Mouse (Mus musculus): ENCODE data around the gene Prelp. TPM values are rescaled to one million over a fixed set of nuclear protein-coding genes. Genes with fewer than 3 reads are reported as not detected.

The Prelp gene
- total RNA-seq, 1 experiment: not detected

DNA sequence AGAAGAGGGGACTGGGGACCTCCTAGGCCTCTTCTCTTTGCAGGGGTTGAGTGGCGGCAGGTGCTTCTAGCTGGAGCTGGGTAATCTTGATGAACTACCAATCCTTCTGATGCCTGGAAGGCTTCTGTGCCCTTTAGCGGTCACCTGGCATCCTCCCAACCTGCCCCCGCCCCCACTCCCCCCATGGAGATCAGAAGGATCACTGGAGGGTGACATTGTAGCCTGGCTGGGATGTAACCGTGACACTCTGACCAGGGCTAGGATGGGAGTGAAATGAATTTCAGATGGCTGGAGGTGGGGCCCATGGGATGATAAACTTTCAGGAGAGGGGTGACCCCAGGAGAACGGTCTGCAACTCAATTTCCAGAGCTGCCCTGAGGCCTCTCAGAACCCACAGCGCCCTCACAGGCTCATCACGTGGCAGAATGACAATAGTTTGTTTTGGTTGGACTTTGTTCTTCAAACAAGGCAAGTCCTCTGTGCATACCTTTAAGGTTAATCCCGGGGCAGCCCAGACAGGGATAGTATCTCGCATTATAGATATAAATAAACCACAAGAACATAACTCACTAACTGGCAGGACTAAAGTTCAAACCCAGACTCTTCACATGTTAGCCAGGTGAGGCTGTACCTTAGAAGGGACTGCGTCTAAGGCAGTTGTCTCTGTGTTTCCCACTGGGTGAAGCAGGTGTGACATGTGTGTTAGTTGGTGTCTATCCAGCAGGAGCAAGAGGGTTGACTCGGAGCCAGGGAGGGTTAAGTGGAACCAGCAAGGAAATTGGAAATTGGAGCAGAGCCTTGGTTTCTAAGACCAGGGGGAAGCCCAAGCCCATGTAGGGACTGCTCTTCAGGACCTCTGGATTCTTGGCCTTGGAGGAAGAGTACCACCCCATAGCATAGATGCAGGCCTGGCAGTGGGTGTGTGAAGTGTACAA lies 38.7 kb downstream of the Prelp start:
- H3K36me3 ChIP-seq (ENCODE audit: control insufficient read depth, insufficient read depth, low read length, poor library complexity, severe bottlenecking): no peaks in the 10 kb centered on the region
- DNase-seq (ENCODE audit: low read depth, low spot score): no peak
- H3K4me3 ChIP-seq (ENCODE audit: insufficient read depth in 1 of 2, low read depth in 1 of 2, low read length in 2 of 2, poor library complexity in 1 of 2, severe bottlenecking in 1 of 2): no peak overlapping the region
- in situ Hi-C loops (cut with MboI; ENCODE audit: low sequenced_read_pairs in 2 of 2, unreplicated experiment in 2 of 2): no loop called here
- H3K27ac ChIP-seq (ENCODE audit: insufficient read depth, low read depth, low read length, poor library complexity, severe bottlenecking): no peak overlapping the region
- H3K4me1 ChIP-seq (ENCODE audit: control insufficient read depth in 2 of 2, insufficient read depth in 2 of 2, low read length in 2 of 2, poor library complexity in 1 of 2): peaks cover 2 to 12% of the 10 kb centered on the region in 2 experiments; a peak in 2 of 4 replicates
- H3K9me3 ChIP-seq (ENCODE audit: control insufficient read depth, insufficient read depth, low read depth, low read length): no peaks in the 10 kb centered on the region
- TF ChIP-seq ZC3H11A (IDR thresholded peaks at IDR 0.05; ENCODE audit: borderline replicate concordance, low read depth, low read length): no peak
- TF ChIP-seq ZNF384 (IDR thresholded peaks at IDR 0.05; ENCODE audit: low read depth, low read length): no peak
- TF ChIP-seq CHD2 (IDR thresholded peaks at IDR 0.05; ENCODE audit: low read depth, low read length): no peak
- TF ChIP-seq HCFC1 (IDR thresholded peaks at IDR 0.05; ENCODE audit: borderline replicate concordance, insufficient read depth, low read length): no peak
- no peak for TF ChIP-seq MAFK (IDR thresholded peaks at IDR 0.05; ENCODE audit: insufficient read depth, low read depth, low read length)
- H3K9ac ChIP-seq (ENCODE audit: insufficient read depth, low read depth, low read length, poor library complexity, severe bottlenecking): no peak overlapping the region

DNA sequence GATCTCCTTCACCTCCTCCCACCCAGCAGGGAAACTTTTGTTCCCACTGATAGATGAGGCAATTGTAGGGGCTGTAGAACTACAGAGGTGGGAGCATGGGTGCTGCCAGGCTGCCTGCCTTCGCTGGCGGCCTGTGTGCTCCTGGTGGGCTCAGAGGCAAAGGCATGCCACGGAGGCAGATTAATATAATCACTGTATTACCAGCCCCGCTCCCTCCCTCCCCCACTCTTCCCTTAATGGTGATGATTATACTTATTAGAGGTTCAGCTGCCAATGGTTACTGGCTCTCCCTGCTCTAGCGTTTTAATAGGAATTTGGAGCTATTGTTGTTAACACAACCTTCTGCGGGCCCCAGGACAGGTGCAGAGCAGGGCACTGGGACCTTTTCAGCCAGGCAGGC lies 39.4 kb downstream of the Prelp start:
- no peak for DNase-seq (ENCODE audit: low read depth, low spot score)
- Histone ChIP-seq H3K9ac (ENCODE audit: insufficient read depth, low read depth, low read length, poor library complexity, severe bottlenecking) (no peak overlapping the region), H3K36me3 (ENCODE audit: control insufficient read depth, insufficient read depth, low read length, poor library complexity, severe bottlenecking) (no peaks in the 10 kb centered on the region), H3K4me3 (ENCODE audit: insufficient read depth in 1 of 2, low read depth in 1 of 2, low read length in 2 of 2, poor library complexity in 1 of 2, severe bottlenecking in 1 of 2) (no peak overlapping the region), H3K27ac (ENCODE audit: insufficient read depth, low read depth, low read length, poor library complexity, severe bottlenecking) (no peak overlapping the region), H3K9me3 (ENCODE audit: control insufficient read depth, insufficient read depth, low read depth, low read length) (no peaks in the 10 kb centered on the region), H3K4me1 (ENCODE audit: control insufficient read depth in 2 of 2, insufficient read depth in 2 of 2, low read length in 2 of 2, poor library complexity in 1 of 2) (peaks cover 2 to 5% of the 10 kb centered on the region in 2 experiments; a peak in 2 of 4 replicates)
- in situ Hi-C loops (cut with MboI; ENCODE audit: low sequenced_read_pairs in 2 of 2, unreplicated experiment in 2 of 2): no loop called here
- TF ChIP-seq MAFK (IDR thresholded peaks at IDR 0.05; ENCODE audit: insufficient read depth, low read depth, low read length) (no peak), HCFC1 (IDR thresholded peaks at IDR 0.05; ENCODE audit: borderline replicate concordance, insufficient read depth, low read length) (no peak), ZNF384 (IDR thresholded peaks at IDR 0.05; ENCODE audit: low read depth, low read length) (no peak), ZC3H11A (IDR thresholded peaks at IDR 0.05; ENCODE audit: borderline replicate concordance, low read depth, low read length) (no peak), CHD2 (IDR thresholded peaks at IDR 0.05; ENCODE audit: low read depth, low read length) (no peak)

DNA sequence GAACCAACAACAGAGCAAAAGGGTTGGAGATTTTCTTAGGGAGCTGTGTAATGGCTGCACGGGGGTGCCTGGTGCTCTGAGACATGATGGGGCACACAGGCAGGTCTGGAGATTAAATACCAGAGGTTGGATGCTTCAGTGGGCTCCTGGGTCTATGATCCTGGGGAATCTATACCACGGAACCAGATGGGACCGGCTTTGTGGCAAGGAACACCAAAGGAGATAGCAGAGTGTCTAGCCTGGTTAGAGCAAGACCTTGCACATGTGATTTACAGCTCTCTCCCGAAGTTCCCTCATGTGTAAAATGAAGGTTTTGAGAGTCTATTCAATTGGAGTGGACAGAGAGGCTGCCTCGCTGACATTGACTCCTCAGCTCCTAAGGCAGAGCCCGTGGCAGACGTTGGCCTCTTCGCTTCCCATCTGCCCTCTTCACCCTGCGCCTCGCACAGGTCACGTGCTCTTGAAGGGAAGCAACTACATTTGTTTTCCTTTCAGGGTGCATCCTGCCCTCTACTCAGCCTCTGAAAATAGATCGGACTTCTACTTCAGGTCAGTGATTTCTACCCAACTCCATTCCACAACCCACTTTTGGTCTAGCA lies 42.3 kb downstream of the Prelp start:
- no peak overlapping the region for H3K9ac ChIP-seq (ENCODE audit: insufficient read depth, low read depth, low read length, poor library complexity, severe bottlenecking)
- no peak overlapping the region for H3K4me3 ChIP-seq (ENCODE audit: insufficient read depth in 1 of 2, low read depth in 1 of 2, low read length in 2 of 2, poor library complexity in 1 of 2, severe bottlenecking in 1 of 2)
- H3K36me3 ChIP-seq (ENCODE audit: control insufficient read depth, insufficient read depth, low read length, poor library complexity, severe bottlenecking): no peaks in the 10 kb centered on the region
- no peak for DNase-seq (ENCODE audit: low read depth, low spot score)
- no peak for TF ChIP-seq ZNF384 (IDR thresholded peaks at IDR 0.05; ENCODE audit: low read depth, low read length)
- no peak for TF ChIP-seq ZC3H11A (IDR thresholded peaks at IDR 0.05; ENCODE audit: borderline replicate concordance, low read depth, low read length)
- no peak for TF ChIP-seq CHD2 (IDR thresholded peaks at IDR 0.05; ENCODE audit: low read depth, low read length)
- no peak for TF ChIP-seq MAFK (IDR thresholded peaks at IDR 0.05; ENCODE audit: insufficient read depth, low read depth, low read length)
- TF ChIP-seq HCFC1 (IDR thresholded peaks at IDR 0.05; ENCODE audit: borderline replicate concordance, insufficient read depth, low read length): no peak
- no peaks in the 10 kb centered on the region for H3K9me3 ChIP-seq (ENCODE audit: control insufficient read depth, insufficient read depth, low read depth, low read length)
- in situ Hi-C loops (cut with MboI; ENCODE audit: low sequenced_read_pairs in 2 of 2, unreplicated experiment in 2 of 2): no loop called here
- H3K27ac ChIP-seq (ENCODE audit: insufficient read depth, low read depth, low read length, poor library complexity, severe bottlenecking): no peak overlapping the region
- H3K4me1 ChIP-seq (ENCODE audit: control insufficient read depth in 2 of 2, insufficient read depth in 2 of 2, low read length in 2 of 2, poor library complexity in 1 of 2): no peaks in the 10 kb centered on the region

DNA sequence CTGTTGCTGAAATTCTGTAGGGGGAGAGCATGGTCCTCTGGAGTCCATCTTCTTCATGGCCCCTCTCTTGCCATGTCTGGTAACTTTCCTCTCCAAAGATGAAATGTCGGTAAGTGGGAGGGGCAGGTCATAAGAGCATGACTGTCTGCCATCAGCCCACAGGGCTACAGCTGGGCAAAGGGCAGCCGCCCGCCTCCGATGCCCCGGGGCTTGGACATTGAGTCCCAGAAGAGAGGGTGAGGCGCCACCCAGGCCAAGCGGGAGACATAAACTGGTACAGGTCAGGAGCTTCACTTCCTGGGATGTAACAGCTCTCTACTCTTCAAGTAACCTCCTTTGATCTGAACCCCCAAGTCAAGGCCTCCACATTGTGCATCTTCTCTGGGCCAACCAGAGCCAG lies 44.3 kb downstream of the Prelp start:
- Histone ChIP-seq H3K4me1 (ENCODE audit: control insufficient read depth in 2 of 2, insufficient read depth in 2 of 2, low read length in 2 of 2, poor library complexity in 1 of 2) (no peaks in the 10 kb centered on the region), H3K27ac (ENCODE audit: insufficient read depth, low read depth, low read length, poor library complexity, severe bottlenecking) (no peak overlapping the region), H3K9me3 (ENCODE audit: control insufficient read depth, insufficient read depth, low read depth, low read length) (no peaks in the 10 kb centered on the region), H3K9ac (ENCODE audit: insufficient read depth, low read depth, low read length, poor library complexity, severe bottlenecking) (no peak overlapping the region), H3K4me3 (ENCODE audit: insufficient read depth in 1 of 2, low read depth in 1 of 2, low read length in 2 of 2, poor library complexity in 1 of 2, severe bottlenecking in 1 of 2) (no peak overlapping the region), H3K36me3 (ENCODE audit: control insufficient read depth, insufficient read depth, low read length, poor library complexity, severe bottlenecking) (no peaks in the 10 kb centered on the region)
- in situ Hi-C loops (cut with MboI; ENCODE audit: low sequenced_read_pairs in 2 of 2, unreplicated experiment in 2 of 2): no loop called here
- no peak for TF ChIP-seq ZNF384 (IDR thresholded peaks at IDR 0.05; ENCODE audit: low read depth, low read length)
- DNase-seq (ENCODE audit: low read depth, low spot score): no peak
